Mouse (Mus musculus) lung, adult 2 months (tissue): ENCODE measurements around the gene Inpp5a.

ENCODE experiments used
- CTCF ChIP-seq: fragments of 200-500 bp; IDR thresholded peaks from 2 replicates; pipeline ENCODE4 v1.5.1; 2011; ENCODE audit warnings: mild to moderate bottlenecking, low read length, control low read depth; ENCODE audit not compliant: insufficient read depth
- POLR2A ChIP-seq: fragments of 200-500 bp; IDR thresholded peaks from 2 replicates; pipeline ENCODE4 v1.6.1; 2011; ENCODE audit warnings: low read depth, mild to moderate bottlenecking, control low read depth, low read length, borderline replicate concordance; ENCODE audit errors: extremely low read depth

- TF ChIP-seq POLR2A (no peak), CTCF (no peak)
These were observed 221.4 kb downstream of the Inpp5a start for GRCm38 (mm10) chr7:139610328-139610727.
